ENCODE assay signal across 7 mouse cellular contexts in genomic region chr9:57560263-57560662, GRCm38 (mm10). TPM values are rescaled to one million over a fixed set of nuclear protein-coding genes. Genes with fewer than 3 reads are reported as not detected.
A peak's percentile ranks its signal among the peaks of the same experiment; 100 is the strongest.
DNase-seq lines count a peak whose midpoint lies in the region; ATAC-seq lines count a peak whose summit lies in the region.

No protein-coding gene starts in this region.

- peak overlapping the region; percentile 94 for H3K4me3 ChIP-seq in megakaryocyte, embryonic 14.5 days (replicated peaks)
- H3K4me3 ChIP-seq in forebrain, embryonic 11.5 days (ENCODE audit: low read depth, low read length): peak overlapping the region; percentile 48
- H3K4me3 ChIP-seq in limb, embryonic 13.5 days: peak overlapping the region; percentile 60
- peak overlapping the region; percentile 50 for H3K4me3 ChIP-seq in stomach, embryonic 14.5 days (ENCODE audit: low read depth, low read length)

- peaks cover 78% of the 10 kb centered on the region for H3K4me1 ChIP-seq in megakaryocyte, embryonic 14.5 days
- H3K4me1 ChIP-seq in forebrain, embryonic 11.5 days (replicated peaks; ENCODE audit: control insufficient read depth, insufficient read depth, low read length): peaks cover 7% of the 10 kb centered on the region
- peaks cover 34% of the 10 kb centered on the region for H3K4me1 ChIP-seq in limb, embryonic 13.5 days
- H3K4me1 ChIP-seq in stomach, embryonic 14.5 days (ENCODE audit: control insufficient read depth, insufficient read depth, low read length): peaks cover 27% of the 10 kb centered on the region

- H3K9me3 ChIP-seq in megakaryocyte, embryonic 14.5 days: no peaks in the 10 kb centered on the region
- no peaks in the 10 kb centered on the region for H3K9me3 ChIP-seq in forebrain, embryonic 11.5 days (ENCODE audit: control insufficient read depth, low read length)
- H3K9me3 ChIP-seq in limb, embryonic 13.5 days: no peaks in the 10 kb centered on the region
- H3K9me3 ChIP-seq in stomach, embryonic 14.5 days (ENCODE audit: control insufficient read depth, low read depth, low read length): no peaks in the 10 kb centered on the region

- H3K9ac ChIP-seq in forebrain, embryonic 11.5 days (ENCODE audit: low read length): peak overlapping the region; percentile 55
- peak overlapping the region; percentile 67 for H3K9ac ChIP-seq in limb, embryonic 13.5 days
- peak overlapping the region; percentile 15 for H3K9ac ChIP-seq in stomach, embryonic 14.5 days (replicated peaks; ENCODE audit: low read depth, low read length)

- H3K4me2 ChIP-seq in forebrain, embryonic 11.5 days (ENCODE audit: low read depth, low read length, severe bottlenecking): peak overlapping the region; percentile 71
- H3K4me2 ChIP-seq in limb, embryonic 13.5 days (replicated peaks): peak overlapping the region; percentile 77
- H3K4me2 ChIP-seq in stomach, embryonic 14.5 days (replicated peaks; ENCODE audit: low read depth, low read length): peak overlapping the region; percentile 83

- H3K27ac ChIP-seq in forebrain, embryonic 11.5 days (ENCODE audit: low read depth, low read length): no peak overlapping the region
- peak overlapping the region; percentile 39; the same call in 1 of the 2 replicates for H3K27ac ChIP-seq in limb, embryonic 13.5 days
- H3K27ac ChIP-seq in stomach, embryonic 14.5 days (ENCODE audit: low read length): peak overlapping the region; percentile 48; the same call in 1 of the 2 replicates

- H3K36me3 ChIP-seq in megakaryocyte, embryonic 14.5 days (replicated peaks; ENCODE audit: low read length): peaks cover 17% of the 10 kb centered on the region
- H3K36me3 ChIP-seq in forebrain, embryonic 11.5 days (ENCODE audit: control insufficient read depth, insufficient read depth, low read length): no peaks in the 10 kb centered on the region
- no peaks in the 10 kb centered on the region for H3K36me3 ChIP-seq in limb, embryonic 13.5 days
- no peaks in the 10 kb centered on the region for H3K36me3 ChIP-seq in stomach, embryonic 14.5 days (ENCODE audit: control insufficient read depth, insufficient read depth, low read length)

- H3K27me3 ChIP-seq in megakaryocyte, embryonic 14.5 days (replicated peaks): no peaks in the 10 kb centered on the region
- H3K27me3 ChIP-seq in forebrain, embryonic 11.5 days (ENCODE audit: control insufficient read depth, insufficient read depth, low read length): no peaks in the 10 kb centered on the region
- peaks cover 2% of the 10 kb centered on the region; the same call in 1 of the 2 replicates for H3K27me3 ChIP-seq in limb, embryonic 13.5 days
- H3K27me3 ChIP-seq in stomach, embryonic 14.5 days (ENCODE audit: control insufficient read depth, insufficient read depth, low read length): no peaks in the 10 kb centered on the region

- 29% methylated on average over 7 of the region's 7 CpGs for WGBS in forebrain, embryonic 11.5 days
- WGBS in limb, embryonic 13.5 days: 28% methylated on average over 7 of the region's 7 CpGs
- WGBS in stomach, embryonic 14.5 days: 28% methylated on average over 7 of the region's 7 CpGs

- ATAC-seq in megakaryocyte, adult 5-6 weeks (ENCODE audit: poor library complexity, severe bottlenecking): no peak
- no peak for ATAC-seq in forebrain, embryonic 11.5 days (replicated peaks; ENCODE audit: low FRiP score)
- no peak for ATAC-seq in limb, embryonic 13.5 days (ENCODE audit: low FRiP score, low read depth)
- no peak for ATAC-seq in stomach, embryonic 14.5 days (ENCODE audit: insufficient number of reproducible peaks, insufficient read depth, low FRiP score, low read depth)

- DNase-seq in forebrain, embryonic 11.5 days (ENCODE audit: low spot score): no peak
- no peak for DNase-seq in layer of hippocampus, postnatal 10 days (ENCODE audit: low spot score in 2 of 2)
- DNase-seq in lung, postnatal 14 days: no peak

RNA-seq across cellular contexts. Expression of gene Scamp2, which starts 0.5 kb away (rescaled TPM):
- 49.4 and 55.8 TPM in 2 replicates for polyA plus RNA-seq in megakaryocyte, embryonic 14.5 days (2012; ENCODE audit: insufficient read depth, low replicate concordance)
- 89.5 and 90.0 TPM in 2 replicates for total RNA-seq in megakaryocyte, adult 5-6 weeks (2015)
- total RNA-seq in megakaryocyte, adult 5-6 weeks (2017): 36.3 and 40.0 TPM in 2 replicates
- 57.7 and 58.2 TPM in 2 replicates for polyA plus RNA-seq in forebrain, embryonic 11.5 days (2014; fragmentation: Nextera tagmentation; extraction: Ambion mirVana)
- 67.1 and 69.1 TPM in 2 replicates for polyA plus RNA-seq in limb, embryonic 13.5 days (2015; fragmentation: Nextera tagmentation; extraction: Ambion mirVana)
- polyA plus RNA-seq in stomach, embryonic 14.5 days (2014; fragmentation: Nextera tagmentation; extraction: Ambion mirVana): 85.2 and 87.8 TPM in 2 replicates
- 10 to 100 TPM; 28.9 to 33.3 TPM for total RNA-seq in layer of hippocampus, postnatal 10 days (2021)

RNA-seq across cellular contexts. Expression of gene Mpi, which starts 7.7 kb away (rescaled TPM):
- polyA plus RNA-seq in megakaryocyte, embryonic 14.5 days (2012; ENCODE audit: insufficient read depth, low replicate concordance): 1.6 and 4.5 TPM in 2 replicates
- 10.7 and 12.7 TPM in 2 replicates for total RNA-seq in megakaryocyte, adult 5-6 weeks (2015)
- 6.9 and 11.5 TPM in 2 replicates for total RNA-seq in megakaryocyte, adult 5-6 weeks (2017)
- 55.1 and 65.5 TPM in 2 replicates for polyA plus RNA-seq in forebrain, embryonic 11.5 days (2014; fragmentation: Nextera tagmentation; extraction: Ambion mirVana)
- 56.3 and 58.8 TPM in 2 replicates for polyA plus RNA-seq in limb, embryonic 13.5 days (2015; fragmentation: Nextera tagmentation; extraction: Ambion mirVana)
- polyA plus RNA-seq in stomach, embryonic 14.5 days (2014; fragmentation: Nextera tagmentation; extraction: Ambion mirVana): 31.8 and 33.1 TPM in 2 replicates
- total RNA-seq in layer of hippocampus, postnatal 10 days (2021): 10 to 100 TPM; 70.4 to 76.5 TPM

RNA-seq across cellular contexts. Expression of gene Fam219b, which starts 22.9 kb away (rescaled TPM):
- polyA plus RNA-seq in megakaryocyte, embryonic 14.5 days (2012; ENCODE audit: insufficient read depth, low replicate concordance): 4.9 TPM in 2 replicates
- 5.1 and 5.4 TPM in 2 replicates for total RNA-seq in megakaryocyte, adult 5-6 weeks (2015)
- 8.7 and 10.5 TPM in 2 replicates for total RNA-seq in megakaryocyte, adult 5-6 weeks (2017)
- polyA plus RNA-seq in forebrain, embryonic 11.5 days (2014; fragmentation: Nextera tagmentation; extraction: Ambion mirVana): 21.0 TPM in 2 replicates
- 24.2 and 26.8 TPM in 2 replicates for polyA plus RNA-seq in limb, embryonic 13.5 days (2015; fragmentation: Nextera tagmentation; extraction: Ambion mirVana)
- polyA plus RNA-seq in stomach, embryonic 14.5 days (2014; fragmentation: Nextera tagmentation; extraction: Ambion mirVana): 22.5 and 23.6 TPM in 2 replicates
- total RNA-seq in layer of hippocampus, postnatal 10 days (2021): 10 to 100 TPM; 24.6 to 28.8 TPM

RNA-seq across cellular contexts. Expression of gene Ulk3, which starts 29.0 kb away (rescaled TPM):
- 3.3 and 4.7 TPM in 2 replicates for polyA plus RNA-seq in megakaryocyte, embryonic 14.5 days (2012; ENCODE audit: insufficient read depth, low replicate concordance)
- 8.8 and 10.0 TPM in 2 replicates for total RNA-seq in megakaryocyte, adult 5-6 weeks (2015)
- 4.7 and 9.4 TPM in 2 replicates for total RNA-seq in megakaryocyte, adult 5-6 weeks (2017)
- polyA plus RNA-seq in forebrain, embryonic 11.5 days (2014; fragmentation: Nextera tagmentation; extraction: Ambion mirVana): 12.6 and 15.1 TPM in 2 replicates
- 21.0 and 21.4 TPM in 2 replicates for polyA plus RNA-seq in limb, embryonic 13.5 days (2015; fragmentation: Nextera tagmentation; extraction: Ambion mirVana)
- polyA plus RNA-seq in stomach, embryonic 14.5 days (2014; fragmentation: Nextera tagmentation; extraction: Ambion mirVana): 14.4 and 15.3 TPM in 2 replicates
- 10 to 100 TPM; 26.3 to 27.0 TPM for total RNA-seq in layer of hippocampus, postnatal 10 days (2021)

RNA-seq across cellular contexts. Expression of gene Cox5a, which starts 39.2 kb away (rescaled TPM):
- 240 and 738 TPM in 2 replicates for polyA plus RNA-seq in megakaryocyte, embryonic 14.5 days (2012; ENCODE audit: insufficient read depth, low replicate concordance)
- total RNA-seq in megakaryocyte, adult 5-6 weeks (2015): 374 and 399 TPM in 2 replicates
- 54.0 and 61.6 TPM in 2 replicates for total RNA-seq in megakaryocyte, adult 5-6 weeks (2017)
- 624 and 635 TPM in 2 replicates for polyA plus RNA-seq in forebrain, embryonic 11.5 days (2014; fragmentation: Nextera tagmentation; extraction: Ambion mirVana)
- polyA plus RNA-seq in limb, embryonic 13.5 days (2015; fragmentation: Nextera tagmentation; extraction: Ambion mirVana): 495 and 497 TPM in 2 replicates
- 525 and 538 TPM in 2 replicates for polyA plus RNA-seq in stomach, embryonic 14.5 days (2014; fragmentation: Nextera tagmentation; extraction: Ambion mirVana)
- 100 to 1,000 TPM; 486 to 497 TPM for total RNA-seq in layer of hippocampus, postnatal 10 days (2021)

Comparison
In these comparisons a context has a peak if more than half of its experiments do, and no peak if none do; other contexts are left out.
1. H3K9ac ChIP-seq: peak in every context shown above with its lines; median percentile 67 in limb, embryonic 13.5 days; 55 in forebrain, embryonic 11.5 days; 15 in stomach, embryonic 14.5 days.